Mouse (Mus musculus) forebrain, embryonic 11.5 days (tissue): ENCODE measurements at regions not wholly inside any gene's neighbourhood (a gene's known extent, or its start where the extent isn't known, plus 50 kb on each side); places are given as distances from the start of the nearest gene placed in this dataset.

ENCODE experiments used
- ATAC-seq: fragments of 200-750 bp; cut with Nextera tagmentation; replicated peaks from 2 replicates; pipeline ENCODE4 v1.8.0; 2017; ENCODE audit warnings: moderate TSS enrichment; ENCODE audit not compliant: low FRiP score
- DNase-seq: peaks from one replicate; pipeline ENCODE4 v3.0.0-alpha.2; 2017; ENCODE audit warnings: low spot score
- H3K27ac ChIP-seq: fragments of 300-500 bp; sonication (generic); 2 replicates; pipeline ENCODE4 v1.5.1; 2014; ENCODE audit warnings: low read depth, low read length
- H3K27me3 ChIP-seq: fragments of 300-500 bp; sonication (generic); 2 replicates; pipeline ENCODE4 v1.6.1; 2014; ENCODE audit warnings: mild to moderate bottlenecking, low read length, mixed read lengths; ENCODE audit not compliant: control insufficient read depth, insufficient read depth
- H3K36me3 ChIP-seq: fragments of 300-500 bp; sonication (generic); 2 replicates; pipeline ENCODE4 v1.6.1; 2014; ENCODE audit warnings: mild to moderate bottlenecking, low read length, moderate library complexity, mixed read lengths; ENCODE audit not compliant: control insufficient read depth, insufficient read depth
- H3K4me1 ChIP-seq: fragments of 300-500 bp; sonication (generic); replicated peaks from 2 replicates; pipeline ENCODE4 v1.6.1; 2014; ENCODE audit warnings: low read length, mixed read lengths; ENCODE audit not compliant: control insufficient read depth, insufficient read depth
- H3K4me2 ChIP-seq: fragments of 300-500 bp; sonication (generic); 2 replicates; pipeline ENCODE4 v1.6.1; 2014; ENCODE audit warnings: low read depth, mild to moderate bottlenecking, low read length, moderate library complexity, mixed read lengths; ENCODE audit not compliant: severe bottlenecking
- H3K4me3 ChIP-seq: fragments of 300-500 bp; sonication (generic); 2 replicates; pipeline ENCODE4 v1.5.1; 2014; ENCODE audit warnings: low read depth, low read length
- H3K9ac ChIP-seq: fragments of 300-500 bp; sonication (generic); 2 replicates; pipeline ENCODE4 v1.6.1; 2014; ENCODE audit warnings: low read length
- H3K9me3 ChIP-seq: fragments of 300-500 bp; sonication (generic); 2 replicates; pipeline ENCODE4 v1.6.1; 2016; ENCODE audit warnings: low read length, mixed read lengths; ENCODE audit not compliant: control insufficient read depth
- WGBS: fragments of 180-500 bp; shearing (Covaris S2); extraction: QIAGEN DNeasy Blood & Tissue Kit; methylation state at CpG from one replicate; pipeline ENCODE4 v1.1.7; 2014; 5-methylcytosine and 5-hydroxymethylcytosine counted together

- WGBS = 49% methylated on average over 12 of the region's 12 CpGs
- no peak overlapping the region for H3K27ac ChIP-seq
- H3K9ac ChIP-seq = no peak overlapping the region
- no peaks in the 10 kb centered on the region for H3K4me1 ChIP-seq
- ATAC-seq = no peak
- no peaks in the 10 kb centered on the region for H3K9me3 ChIP-seq
- H3K4me2 ChIP-seq = no peak overlapping the region
- H3K36me3 ChIP-seq = no peaks in the 10 kb centered on the region
- no peak overlapping the region for H3K4me3 ChIP-seq
- no peaks in the 10 kb centered on the region for H3K27me3 ChIP-seq
- no peak for DNase-seq
Observed at GRCm38 (mm10) chr1:121013839-121014503, 318.4 kb downstream of the Insig2 start.

GRCm38 (mm10) chr1:121029375-121029774, 303.0 kb downstream of the Insig2 start:
- Histone ChIP-seq H3K4me3 (no peak overlapping the region), H3K9me3 (no peaks in the 10 kb centered on the region), H3K9ac (no peak overlapping the region), H3K36me3 (no peaks in the 10 kb centered on the region), H3K27me3 (no peaks in the 10 kb centered on the region), H3K4me2 (no peak overlapping the region), H3K27ac (no peak overlapping the region), H3K4me1 (no peaks in the 10 kb centered on the region)
- WGBS = 94% methylated on average over 2 of the region's 2 CpGs
- DNase-seq (no peak), ATAC-seq (no peak)

GRCm38 (mm10) chr1:121034761-121035393, 297.5 kb downstream of the Insig2 start:
- no peaks in the 10 kb centered on the region for H3K36me3 ChIP-seq
- no peak overlapping the region for H3K4me2 ChIP-seq
- DNase-seq (no peak), ATAC-seq (no peak)
- H3K27me3 ChIP-seq = no peaks in the 10 kb centered on the region
- H3K9me3 ChIP-seq = no peaks in the 10 kb centered on the region
- H3K9ac ChIP-seq = no peak overlapping the region
- no peak overlapping the region for H3K27ac ChIP-seq
- H3K4me1 ChIP-seq = no peaks in the 10 kb centered on the region
- WGBS = 84% methylated on average over 10 of the region's 10 CpGs
- H3K4me3 ChIP-seq = no peak overlapping the region

GRCm38 (mm10) chr1:121046581-121046980, 285.8 kb downstream of the Insig2 start:
- DNase-seq (no peak), ATAC-seq (no peak)
- H3K4me3 ChIP-seq = no peak overlapping the region
- no peaks in the 10 kb centered on the region for H3K9me3 ChIP-seq
- WGBS = 71% methylated on average over 6 of the region's 6 CpGs
- H3K4me2 ChIP-seq = no peak overlapping the region
- no peak overlapping the region for H3K9ac ChIP-seq
- H3K27ac ChIP-seq = no peak overlapping the region
- H3K36me3 ChIP-seq = no peaks in the 10 kb centered on the region
- peaks cover 73% of the 10 kb centered on the region for H3K27me3 ChIP-seq
- H3K4me1 ChIP-seq = 0 out of 2 replicates have a peak, but pooled peaks cover 2% of the 10 kb centered on the region

- Histone ChIP-seq H3K27me3 (peaks cover 75% of the 10 kb centered on the region), H3K9me3 (no peaks in the 10 kb centered on the region), H3K27ac (no peak overlapping the region), H3K4me1 (0 out of 2 replicates have a peak, but pooled peaks cover 2% of the 10 kb centered on the region), H3K4me3 (no peak overlapping the region), H3K4me2 (no peak overlapping the region), H3K9ac (no peak overlapping the region), H3K36me3 (no peaks in the 10 kb centered on the region)
- ATAC-seq (no peak), DNase-seq (no peak)
- WGBS = 68% methylated on average over 2 of the region's 2 CpGs
Observed at GRCm38 (mm10) chr1:121047406-121047805, 285.0 kb downstream of the Insig2 start.

GRCm38 (mm10) chr1:121049684-121050083, 282.7 kb downstream of the Insig2 start:
- H3K9ac ChIP-seq = no peak overlapping the region

GRCm38 (mm10) chr1:121050695-121051495, 281.5 kb downstream of the Insig2 start:
- Histone ChIP-seq H3K9ac (no peak overlapping the region), H3K9me3 (no peaks in the 10 kb centered on the region), H3K27ac (no peak overlapping the region), H3K4me2 (no peak overlapping the region), H3K36me3 (no peaks in the 10 kb centered on the region), H3K4me3 (no peak overlapping the region), H3K27me3 (peaks cover 87% of the 10 kb centered on the region), H3K4me1 (0 out of 2 replicates have a peak, but pooled peaks cover 2% of the 10 kb centered on the region)
- peak; percentile 54 for DNase-seq
- ATAC-seq = peak; percentile 89
- WGBS = 22% methylated on average over 10 of the region's 12 CpGs

More at GRCm38 (mm10) chr1:121049684-121050083, 282.7 kb downstream of the Insig2 start:
- H3K4me1 ChIP-seq = 0 out of 2 replicates have a peak, but pooled peaks cover 2% of the 10 kb centered on the region
- H3K9me3 ChIP-seq = no peaks in the 10 kb centered on the region
- H3K4me2 ChIP-seq = no peak overlapping the region
- peaks cover 86% of the 10 kb centered on the region for H3K27me3 ChIP-seq
- DNase-seq = no peak
- no peak overlapping the region for H3K27ac ChIP-seq
- no peak overlapping the region for H3K4me3 ChIP-seq
- H3K36me3 ChIP-seq = no peaks in the 10 kb centered on the region
- no peak for ATAC-seq
- WGBS = 80% methylated on average over 4 of the region's 4 CpGs

- WGBS = 29% methylated on average over 6 of the region's 6 CpGs
- H3K27me3 ChIP-seq = peaks cover 86% of the 10 kb centered on the region
- ATAC-seq = peak; percentile 68
- DNase-seq = no peak
- H3K9ac ChIP-seq = no peak overlapping the region
- H3K4me1 ChIP-seq = 0 out of 2 replicates have a peak, but pooled peaks cover 2% of the 10 kb centered on the region
- H3K27ac ChIP-seq = no peak overlapping the region
- H3K4me2 ChIP-seq = no peak overlapping the region
- no peak overlapping the region for H3K4me3 ChIP-seq
- no peaks in the 10 kb centered on the region for H3K36me3 ChIP-seq
- H3K9me3 ChIP-seq = no peaks in the 10 kb centered on the region
Observed at GRCm38 (mm10) chr1:121051496-121052119, 280.8 kb downstream of the Insig2 start.
